Mouse (Mus musculus) CH12.LX (cell line): ENCODE measurements around the gene Sema3a.

ENCODE experiments used
- CTCF ChIP-seq, 2 experiments: IDR thresholded peaks in 1 of 2; conservative IDR thresholded peaks in 1 of 2; 2 replicates each; pipeline ENCODE4 v1.5.1; 2011 to 2012; ENCODE audit warnings: low read depth in 2 of 2, low read length in 2 of 2, improper control_type of control experiment in 1 of 2, inconsistent platforms in 1 of 2, mild to moderate bottlenecking in 1 of 2, moderate library complexity in 1 of 2
- EP300 ChIP-seq: IDR thresholded peaks from 2 replicates; pipeline ENCODE4 v1.6.1; 2011; ENCODE audit warnings: low read length, improper control_type of control experiment
- HCFC1 ChIP-seq: IDR thresholded peaks from 2 replicates; pipeline ENCODE4 v1.6.1; 2012; ENCODE audit warnings: low read depth, mild to moderate bottlenecking, inconsistent platforms, low read length, improper control_type of control experiment
- JUND ChIP-seq: conservative IDR thresholded peaks from 2 replicates; pipeline ENCODE4 v1.6.1; 2011; ENCODE audit warnings: low read depth, low read length, improper control_type of control experiment
- MAZ ChIP-seq: IDR thresholded peaks from 2 replicates; pipeline ENCODE4 v1.6.1; 2012; ENCODE audit warnings: low read depth, mild to moderate bottlenecking, inconsistent platforms, low read length, improper control_type of control experiment, moderate library complexity
- MXI1 ChIP-seq: IDR thresholded peaks from 2 replicates; pipeline ENCODE4 v1.6.1; 2011; ENCODE audit warnings: mild to moderate bottlenecking, low read depth, low read length, improper control_type of control experiment
- POLR2A ChIP-seq: IDR thresholded peaks from 2 replicates; pipeline ENCODE4 v1.6.1; 2011; ENCODE audit warnings: low read depth, mild to moderate bottlenecking, improper control_type of control experiment, low read length

DNA sequence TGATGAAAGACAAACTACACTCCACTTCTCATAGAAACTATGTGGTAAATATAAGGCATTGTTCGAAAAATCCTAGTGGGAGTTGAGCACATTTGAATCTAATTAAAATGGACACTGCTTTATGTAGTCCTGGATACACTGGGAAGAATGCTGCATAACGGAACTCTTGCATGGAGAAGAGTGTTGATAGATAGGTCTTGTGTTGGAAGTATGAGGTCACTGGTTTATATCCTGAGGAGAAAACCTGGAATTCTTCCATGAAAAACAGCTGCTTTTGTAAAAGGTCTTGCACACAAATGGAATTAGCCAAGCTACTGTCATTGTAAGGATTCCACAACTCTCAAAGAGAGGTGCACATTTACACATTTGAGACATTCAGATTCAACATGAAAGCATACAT lies 308.1 kb downstream of the Sema3a start:
- TF ChIP-seq MAZ (no peak), CTCF (conservative IDR thresholded peaks at IDR 0.05 in 1 of 2, IDR thresholded peaks at IDR 0.05 in 1 of 2; ENCODE audit: low read depth in 2 of 2, low read length in 2 of 2) (no peak), POLR2A (no peak), JUND (no peak), EP300 (no peak), HCFC1 (no peak), MXI1 (no peak)
